Mouse (Mus musculus) MEL-GATA-1-ER (cell line): Measurements from ENCODE around the gene Vmn2r109.
"Not testable (repeated sequence)": the region's sequence is repeated elsewhere in the genome, so short reads cannot be mapped to it uniquely, and the experiment has no call there.

Experiments used
- DNase-seq: peaks from one replicate; pipeline ENCODE4 v3.0.0-alpha.2; 2012; ENCODE audit warnings: low read depth; ENCODE audit errors: extremely low read depth

Vmn2r109 gene

DNA sequence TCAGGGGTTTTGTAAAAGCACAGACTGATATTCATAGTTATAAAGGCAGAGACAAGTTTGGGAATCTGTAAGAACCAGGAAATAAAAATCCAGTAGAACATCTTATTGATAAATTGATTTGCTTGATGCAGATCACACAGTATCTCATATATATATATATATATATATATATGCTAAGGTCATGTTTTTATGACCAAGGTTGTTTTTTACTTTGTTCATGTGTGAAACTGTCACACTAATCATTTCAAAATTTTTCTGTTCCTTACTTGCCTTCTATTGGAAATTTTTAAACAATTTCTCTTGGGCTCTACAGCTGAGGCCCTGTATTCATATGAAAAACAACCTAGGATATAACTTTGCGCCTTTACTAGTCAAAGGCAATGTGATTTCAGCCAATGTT, at the start of gene Vmn2r109:
Gene Vmn2r109, minus strand, starts transcription at position 101 of the 400 bp plus-strand sequence.
- DNase-seq = no peak

DNA sequence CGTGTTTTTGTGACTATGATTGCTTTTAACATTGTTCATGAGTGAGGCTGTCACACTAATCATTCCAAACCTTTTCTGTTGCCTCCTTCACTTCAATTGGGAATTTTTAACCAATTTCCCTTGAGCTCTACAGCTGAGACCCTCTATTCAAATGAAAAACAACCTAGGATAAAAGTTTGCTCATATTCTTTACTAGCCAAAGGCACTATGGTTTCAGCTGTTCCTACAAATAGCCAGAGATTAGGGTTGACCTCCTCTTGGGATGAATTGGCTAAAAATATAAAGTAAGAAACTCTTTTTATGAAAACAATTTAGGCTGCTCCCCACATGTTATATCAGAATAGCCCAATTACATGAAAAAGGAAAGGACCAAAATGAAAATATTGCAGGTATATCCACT, 31.8 kb upstream of the Vmn2r109 start, which contains the start of gene Vmn2r110:
Gene Vmn2r110, minus strand, starts transcription at position 101 of the 400 bp plus-strand sequence.
- no peak for DNase-seq

DNA sequence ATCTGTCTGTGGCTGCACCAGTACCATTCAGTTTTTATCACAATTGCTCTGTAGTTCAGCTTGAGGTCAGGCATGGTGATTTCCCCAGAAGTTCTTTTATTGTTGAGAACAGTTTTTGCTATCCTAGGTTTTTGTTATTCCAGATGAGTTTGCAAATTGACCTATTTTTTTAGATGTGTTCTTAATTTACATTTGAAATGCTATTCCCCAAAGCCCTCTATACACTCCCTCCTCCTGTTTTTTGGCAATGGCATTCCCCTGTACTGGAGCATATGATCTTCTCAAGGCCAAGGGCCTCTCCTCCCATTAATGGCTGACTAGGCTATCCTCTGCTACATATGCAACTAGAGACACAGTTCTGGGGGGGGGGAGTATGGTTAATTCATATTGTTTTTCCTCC, 56.3 kb downstream of the Vmn2r109 start:
- not testable (repeated sequence) for DNase-seq

DNA sequence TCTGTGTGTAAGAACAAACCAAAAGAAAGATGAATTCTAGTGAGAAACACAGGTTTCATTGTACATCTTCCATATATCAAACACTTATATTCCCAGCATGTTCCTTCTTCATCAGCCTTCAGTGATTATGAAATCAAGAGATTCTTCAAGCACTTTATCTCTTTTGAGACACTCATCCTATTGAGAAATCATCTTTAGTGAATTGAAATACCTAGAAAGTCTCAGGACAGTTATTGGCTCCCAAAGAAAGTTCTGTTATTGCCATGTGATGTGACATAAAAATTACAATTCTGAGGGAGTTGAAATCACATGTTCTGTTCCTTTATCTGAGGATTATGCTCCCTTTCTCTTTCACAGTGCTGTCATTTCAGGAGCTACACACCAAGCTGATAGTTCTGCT, 66.7 kb downstream of the Vmn2r109 start, which contains the start of gene Vmn1r225:
Gene Vmn1r225, plus strand, starts transcription at position 301 of the 400 bp plus-strand sequence.
- no peak for DNase-seq
